Mouse (Mus musculus): ENCODE results near the gene Iars2. TPM values are rescaled to one million over a fixed set of nuclear protein-coding genes. Genes with fewer than 3 reads are reported as not detected.

The Iars2 gene
- polyA plus RNA-seq, 1 experiment from 2014 or later = 21.1 TPM

DNA sequence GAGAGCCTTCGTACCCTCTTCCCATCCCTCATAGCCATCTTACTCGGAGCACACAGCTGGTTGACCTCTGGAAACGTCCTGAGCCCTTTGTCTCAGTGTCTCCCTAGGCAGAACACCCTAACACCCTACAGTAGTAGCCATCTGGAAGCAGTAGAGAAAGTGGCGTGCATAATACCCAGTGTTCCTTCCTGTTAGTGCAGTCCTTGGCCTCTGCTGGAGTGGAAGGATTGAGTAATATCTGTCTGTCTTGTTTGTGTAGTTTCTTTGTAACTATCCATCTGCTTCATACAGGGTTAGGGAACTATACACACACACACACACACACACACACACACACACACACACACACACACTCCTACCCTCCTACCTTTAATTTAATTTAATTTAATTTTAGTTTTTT lies 60.5 kb downstream of the Iars2 start:
- no peaks in the 10 kb centered on the region for H3K27me3 ChIP-seq (ENCODE audit: insufficient read depth, poor library complexity, severe bottlenecking)
- DNase-seq (ENCODE audit: low spot score) = no peak
- no peak overlapping the region for H3K4me3 ChIP-seq
- H3K9me3 ChIP-seq = no peaks in the 10 kb centered on the region
- H3K36me3 ChIP-seq = peaks cover 80% of the 10 kb centered on the region
- no peak overlapping the region for H3K27ac ChIP-seq
- WGBS = 87% methylated on average over 4 of the region's 4 CpGs
- no peaks in the 10 kb centered on the region for H3K4me1 ChIP-seq (replicated peaks)

DNA sequence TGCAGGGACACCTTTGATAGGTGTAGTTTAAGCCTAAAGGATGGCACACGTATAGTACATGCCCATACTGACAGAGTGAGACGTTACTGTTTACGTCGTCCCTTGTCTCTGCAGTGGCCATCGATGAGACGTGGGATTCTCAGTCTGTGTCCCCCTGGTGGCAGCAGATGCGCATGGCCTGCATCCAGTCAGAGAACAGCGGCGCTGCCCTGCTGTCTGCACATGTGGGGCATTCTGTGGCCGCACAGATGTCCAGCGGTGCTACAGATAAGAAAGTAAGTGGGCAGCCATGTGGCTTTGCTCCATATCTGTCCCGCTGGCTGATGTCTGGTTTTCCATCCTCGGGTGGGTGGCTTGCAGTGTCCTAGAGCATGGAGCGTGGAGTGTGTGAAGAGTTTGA lies 66.6 kb downstream of the Iars2 start:
- Histone ChIP-seq H3K36me3 (peaks cover 82% of the 10 kb centered on the region), H3K4me1 (replicated peaks) (no peaks in the 10 kb centered on the region; the same call in 1 of the 2 replicates), H3K27ac (no peak overlapping the region), H3K27me3 (ENCODE audit: insufficient read depth, poor library complexity, severe bottlenecking) (no peaks in the 10 kb centered on the region), H3K9me3 (no peaks in the 10 kb centered on the region), H3K4me3 (no peak overlapping the region)
- WGBS = 56% methylated on average over 14 of the region's 14 CpGs
- DNase-seq (ENCODE audit: low spot score) = peak; percentile 29

DNA sequence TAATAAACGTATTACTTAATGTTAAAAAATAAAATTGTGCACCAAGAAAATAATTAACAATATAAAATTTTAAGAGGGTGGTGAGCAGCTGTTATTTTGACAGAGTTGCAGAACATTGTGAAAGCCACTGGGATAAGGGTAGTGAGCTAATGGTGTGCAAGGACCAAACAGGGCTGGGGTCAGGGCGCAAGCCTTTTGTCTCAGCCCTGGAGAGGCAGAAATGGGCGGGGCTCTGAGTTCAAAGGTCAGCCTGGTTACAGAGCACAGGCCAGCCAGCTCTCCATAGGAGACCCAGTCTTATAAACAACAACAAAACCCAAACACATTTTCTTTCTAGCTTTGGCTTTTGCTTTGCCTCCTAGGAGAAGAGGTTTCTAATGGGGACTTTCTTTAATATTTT lies 72.4 kb downstream of the Iars2 start:
- peak; percentile 82 for DNase-seq (ENCODE audit: low spot score)
- Histone ChIP-seq H3K4me1 (replicated peaks) (peaks cover 17% of the 10 kb centered on the region), H3K4me3 (no peak overlapping the region), H3K36me3 (peaks cover 68% of the 10 kb centered on the region), H3K27me3 (ENCODE audit: insufficient read depth, poor library complexity, severe bottlenecking) (no peaks in the 10 kb centered on the region), H3K27ac (no peak overlapping the region), H3K9me3 (no peaks in the 10 kb centered on the region)
- 23% methylated on average over 3 of the region's 3 CpGs for WGBS

DNA sequence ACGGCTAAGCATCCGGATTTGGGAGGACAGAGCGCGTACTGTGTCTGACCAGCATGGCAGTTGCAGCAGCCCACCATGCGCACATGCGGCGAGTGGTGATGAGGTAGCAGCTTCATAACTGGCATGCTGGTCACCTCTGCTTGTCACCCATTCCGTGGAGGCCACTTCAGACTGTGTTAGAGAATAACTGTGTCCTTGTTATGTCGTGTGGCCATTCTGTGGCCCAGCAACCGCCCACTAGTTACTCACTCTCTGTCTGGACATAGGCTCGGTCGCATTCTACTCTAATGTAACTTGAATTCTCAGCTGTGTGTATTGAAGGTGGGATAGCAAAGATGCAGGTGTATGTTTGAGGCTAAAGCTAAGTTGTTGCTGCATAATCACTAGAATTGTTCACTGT lies 73.9 kb downstream of the Iars2 start:
- H3K27ac ChIP-seq = no peak overlapping the region
- peaks cover 68% of the 10 kb centered on the region for H3K36me3 ChIP-seq
- 92% methylated on average over 12 of the region's 12 CpGs for WGBS
- H3K9me3 ChIP-seq = no peaks in the 10 kb centered on the region
- no peak for DNase-seq (ENCODE audit: low spot score)
- no peak overlapping the region for H3K4me3 ChIP-seq
- peaks cover 17% of the 10 kb centered on the region for H3K4me1 ChIP-seq (replicated peaks)
- no peaks in the 10 kb centered on the region for H3K27me3 ChIP-seq (ENCODE audit: insufficient read depth, poor library complexity, severe bottlenecking)

DNA sequence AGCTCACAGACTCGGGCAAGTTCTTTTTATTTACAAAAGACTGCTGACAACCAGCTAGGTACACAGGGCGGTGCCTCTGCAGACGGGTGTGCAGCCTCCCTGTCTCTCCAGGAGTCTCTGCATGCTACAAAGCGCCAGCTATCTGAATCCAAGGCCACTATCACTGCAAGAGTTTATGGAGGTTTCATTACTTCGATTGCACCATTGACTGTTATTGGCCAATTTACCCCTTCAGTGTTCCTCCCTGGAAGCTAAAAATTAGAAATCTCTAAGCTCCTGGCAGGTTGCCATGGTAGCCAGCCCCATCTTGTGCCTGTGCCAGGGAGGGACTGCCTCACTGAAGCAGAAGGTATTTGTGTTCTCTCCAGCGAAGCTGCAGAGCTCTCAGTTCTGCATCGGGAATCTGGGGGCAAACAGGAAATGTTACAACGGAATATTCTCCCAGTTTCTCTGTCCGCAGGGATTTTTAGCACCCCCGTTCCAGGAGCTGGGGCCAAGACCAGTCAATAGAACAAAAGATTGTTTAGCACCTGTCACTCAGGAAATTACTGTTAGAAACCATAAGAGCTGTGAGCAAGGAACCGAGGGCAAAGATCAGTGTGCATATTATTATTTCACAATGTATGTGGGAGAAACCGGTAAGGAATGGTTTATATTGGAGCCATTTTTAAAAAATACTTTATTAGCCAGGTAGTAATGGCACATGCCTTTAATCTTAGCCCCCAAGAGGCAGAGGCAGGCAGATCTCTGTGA lies 75.9 kb downstream of the Iars2 start:
- H3K9me3 ChIP-seq = no peaks in the 10 kb centered on the region
- no peak overlapping the region for H3K4me3 ChIP-seq
- no peaks in the 10 kb centered on the region for H3K27me3 ChIP-seq (ENCODE audit: insufficient read depth, poor library complexity, severe bottlenecking)
- H3K36me3 ChIP-seq = peaks cover 71% of the 10 kb centered on the region
- no peak for DNase-seq (ENCODE audit: low spot score)
- H3K4me1 ChIP-seq (replicated peaks) = peaks cover 17% of the 10 kb centered on the region
- H3K27ac ChIP-seq = no peak overlapping the region
- 79% methylated on average over 12 of the region's 12 CpGs for WGBS

DNA sequence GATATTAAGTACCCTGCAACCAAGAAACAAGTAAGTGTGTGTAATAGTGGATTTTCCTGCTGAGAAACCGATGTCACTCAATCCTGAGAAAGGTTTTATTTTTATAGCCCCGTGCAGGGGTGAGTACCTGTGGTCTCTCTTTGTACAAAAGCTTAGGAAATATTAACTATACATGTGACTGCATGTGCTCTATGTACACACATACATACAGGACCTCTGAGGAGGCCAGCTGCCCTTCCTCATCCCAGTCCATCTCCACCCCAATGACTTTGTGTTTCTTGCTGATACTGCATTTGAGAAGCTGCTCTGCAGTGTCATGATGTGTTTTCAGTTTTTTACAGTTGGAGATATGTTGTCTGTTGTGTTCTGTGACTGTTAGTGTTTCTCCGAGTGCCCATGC lies 76.8 kb downstream of the Iars2 start:
- Histone ChIP-seq H3K27me3 (ENCODE audit: insufficient read depth, poor library complexity, severe bottlenecking) (no peaks in the 10 kb centered on the region), H3K4me3 (no peak overlapping the region), H3K27ac (no peak overlapping the region), H3K36me3 (peaks cover 80% of the 10 kb centered on the region), H3K9me3 (no peaks in the 10 kb centered on the region), H3K4me1 (replicated peaks) (peaks cover 16% of the 10 kb centered on the region)
- WGBS = 95% methylated on average over 3 of the region's 3 CpGs
- DNase-seq (ENCODE audit: low spot score) = no peak

DNA sequence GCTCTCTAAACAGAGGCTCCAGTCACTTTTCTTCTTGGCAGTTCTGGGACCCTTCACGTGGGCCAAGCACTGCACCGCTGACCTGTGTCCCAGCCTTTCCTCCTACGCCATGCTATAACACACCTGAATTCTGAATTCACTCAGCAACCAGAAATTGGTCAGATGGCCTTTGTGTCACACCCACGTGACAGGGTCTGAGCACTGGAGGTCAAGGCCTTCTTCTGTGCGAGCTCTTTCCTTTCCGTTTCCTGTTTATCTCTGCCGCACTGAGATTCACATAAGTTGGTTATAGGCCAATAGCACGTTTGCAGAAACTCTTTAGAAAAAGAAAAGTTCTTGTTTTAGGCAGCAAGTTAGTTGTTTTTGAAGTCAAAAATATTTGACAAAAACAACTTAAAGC lies 80.5 kb downstream of the Iars2 start:
- Histone ChIP-seq H3K27ac (no peak overlapping the region), H3K9me3 (no peaks in the 10 kb centered on the region), H3K4me1 (replicated peaks) (no peaks in the 10 kb centered on the region; the same call in 1 of the 2 replicates), H3K36me3 (peaks cover 90% of the 10 kb centered on the region), H3K27me3 (ENCODE audit: insufficient read depth, poor library complexity, severe bottlenecking) (no peaks in the 10 kb centered on the region), H3K4me3 (no peak overlapping the region)
- DNase-seq (ENCODE audit: low spot score) = no peak
- WGBS = 91% methylated on average over 8 of the region's 8 CpGs

DNA sequence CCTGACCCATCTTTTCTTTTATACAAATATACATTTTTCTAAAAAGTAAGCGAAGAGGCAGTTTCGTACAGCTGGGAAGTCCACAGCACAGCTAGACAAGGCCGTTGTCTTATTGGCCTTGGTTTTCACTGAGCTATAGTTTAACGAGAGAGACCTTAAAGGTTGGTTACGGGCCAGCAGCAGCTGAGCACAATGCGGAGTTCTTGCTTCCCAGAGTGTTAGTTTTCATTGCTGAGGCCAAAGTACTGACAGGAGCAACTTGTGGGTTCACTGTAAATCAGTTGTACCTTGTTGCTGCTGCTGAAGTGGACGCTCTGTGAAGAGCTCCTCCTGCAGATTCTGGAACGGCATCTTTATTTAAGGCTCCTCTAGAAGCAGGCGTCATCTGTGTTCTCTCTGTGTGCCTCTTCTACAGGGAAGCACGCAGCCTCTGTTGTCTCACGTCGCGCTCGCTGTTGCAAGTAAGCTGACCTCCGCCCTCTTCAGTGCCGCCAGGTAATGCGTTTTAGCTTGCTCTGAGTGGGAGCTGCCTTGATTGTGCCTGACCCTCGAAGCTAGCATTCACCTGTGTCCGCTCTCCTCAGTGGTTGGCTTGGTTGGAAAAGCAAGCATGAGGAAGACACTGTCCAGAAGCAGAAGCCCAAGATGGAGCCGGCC lies 81.6 kb downstream of the Iars2 start:
- Histone ChIP-seq H3K27me3 (ENCODE audit: insufficient read depth, poor library complexity, severe bottlenecking) (no peaks in the 10 kb centered on the region), H3K36me3 (peaks cover 90% of the 10 kb centered on the region), H3K4me3 (no peak overlapping the region), H3K4me1 (replicated peaks) (no peaks in the 10 kb centered on the region), H3K27ac (no peak overlapping the region), H3K9me3 (no peaks in the 10 kb centered on the region)
- no peak for DNase-seq (ENCODE audit: low spot score)
- whole genome bisulfite sequencing = 91% methylated on average over 20 of the region's 20 CpGs

DNA sequence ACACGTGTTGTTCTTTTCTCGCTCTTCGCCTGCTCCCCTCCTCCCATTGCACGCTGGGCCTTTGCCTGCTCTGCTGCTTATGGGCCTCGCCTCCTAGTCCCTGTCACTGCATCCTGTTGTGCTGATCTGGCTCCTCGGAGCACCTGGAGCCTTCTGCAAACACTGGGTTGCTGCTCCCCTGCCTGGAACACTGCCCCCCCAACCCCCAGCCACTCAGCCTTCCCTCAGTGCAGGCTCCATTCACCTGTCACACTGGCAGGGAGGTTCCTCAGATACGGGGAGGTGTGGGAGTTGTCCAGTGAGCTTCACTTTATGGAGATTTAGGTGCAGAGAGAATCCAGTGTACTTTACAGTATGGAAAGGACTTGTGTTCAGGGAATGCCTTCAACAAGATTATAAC lies 83.7 kb downstream of the Iars2 start:
- 82% methylated on average over 7 of the region's 7 CpGs for WGBS
- H3K4me1 ChIP-seq (replicated peaks) = no peaks in the 10 kb centered on the region
- H3K4me3 ChIP-seq = no peak overlapping the region
- no peak overlapping the region for H3K27ac ChIP-seq
- H3K27me3 ChIP-seq (ENCODE audit: insufficient read depth, poor library complexity, severe bottlenecking) = no peaks in the 10 kb centered on the region
- no peaks in the 10 kb centered on the region for H3K9me3 ChIP-seq
- peaks cover 88% of the 10 kb centered on the region for H3K36me3 ChIP-seq
- no peak for DNase-seq (ENCODE audit: low spot score)

DNA sequence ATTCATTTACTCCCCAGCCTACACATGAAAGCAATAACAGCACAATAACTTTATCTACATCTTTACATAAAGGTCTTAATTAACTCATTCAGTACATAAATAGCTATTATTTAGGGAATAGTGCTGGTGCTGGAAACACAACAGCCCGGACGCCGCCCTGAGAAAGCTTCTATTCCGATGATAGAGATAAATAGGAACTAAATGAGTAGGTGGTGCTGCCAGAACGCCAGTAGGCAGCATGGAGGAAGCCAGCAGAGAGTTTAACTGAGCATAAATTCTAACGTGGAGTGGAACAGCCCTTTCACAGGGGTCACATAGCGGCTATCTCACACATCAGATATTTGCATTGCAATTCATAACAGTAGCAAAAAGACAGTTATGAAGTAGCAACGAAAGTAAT lies 86.2 kb downstream of the Iars2 start:
- WGBS = 88% methylated on average over 8 of the region's 8 CpGs
- no peak for DNase-seq (ENCODE audit: low spot score)
- H3K27ac ChIP-seq = no peak overlapping the region
- no peaks in the 10 kb centered on the region for H3K9me3 ChIP-seq
- no peak overlapping the region for H3K4me3 ChIP-seq
- no peaks in the 10 kb centered on the region for H3K4me1 ChIP-seq (replicated peaks)
- H3K27me3 ChIP-seq (ENCODE audit: insufficient read depth, poor library complexity, severe bottlenecking) = no peaks in the 10 kb centered on the region
- H3K36me3 ChIP-seq = peaks cover 83% of the 10 kb centered on the region

DNA sequence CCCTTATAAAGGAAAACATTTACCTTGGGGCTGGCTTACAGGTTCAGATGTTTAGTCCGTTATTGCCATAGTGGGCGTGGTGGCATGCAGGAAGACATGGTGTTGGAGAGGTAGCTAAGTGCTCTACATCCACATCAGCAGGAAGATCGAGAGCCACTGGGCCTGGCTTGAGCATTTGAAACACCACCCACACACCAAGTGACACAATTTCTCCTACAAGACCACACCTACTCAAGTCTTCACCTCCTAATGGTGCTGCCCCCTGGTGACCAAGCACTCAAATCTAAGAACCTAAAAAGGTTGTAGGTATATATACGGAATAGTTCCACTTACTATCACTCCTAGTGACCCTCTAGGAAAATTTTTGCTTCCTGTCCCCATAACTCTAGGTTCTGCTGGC lies 92.7 kb downstream of the Iars2 start:
- H3K9me3 ChIP-seq = no peaks in the 10 kb centered on the region
- 86% methylated on average over 4 of the region's 4 CpGs for WGBS

DNA sequence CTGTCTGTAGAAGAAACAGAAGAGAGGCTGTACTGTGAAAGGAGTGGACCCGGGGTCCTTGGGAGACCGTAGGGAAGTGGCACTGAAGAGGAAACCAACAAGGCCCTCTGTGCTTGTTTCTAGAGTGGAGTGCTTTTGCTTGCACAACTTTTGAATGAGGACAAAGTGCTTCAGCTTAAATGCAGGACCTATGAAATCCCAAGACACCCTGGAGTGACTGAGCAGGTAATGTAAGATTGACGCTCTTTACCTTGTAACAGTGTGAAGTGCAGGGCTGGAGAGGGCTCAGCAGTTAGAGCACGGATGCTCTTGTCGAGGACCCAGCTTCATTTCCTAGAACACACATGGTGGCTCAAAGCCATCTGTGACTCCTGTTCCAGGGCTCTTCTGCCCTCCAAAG lies 93.4 kb downstream of the Iars2 start:
- no peak for DNase-seq (ENCODE audit: low spot score)
- Histone ChIP-seq H3K4me1 (replicated peaks) (no peaks in the 10 kb centered on the region), H3K27ac (no peak overlapping the region), H3K4me3 (no peak overlapping the region), H3K9me3 (no peaks in the 10 kb centered on the region), H3K36me3 (peaks cover 46% of the 10 kb centered on the region), H3K27me3 (ENCODE audit: insufficient read depth, poor library complexity, severe bottlenecking) (no peaks in the 10 kb centered on the region)
- 95% methylated on average over 5 of the region's 5 CpGs for WGBS

More for the DNA sequence above, 92.7 kb downstream of the Iars2 start:
- no peak overlapping the region for H3K4me3 ChIP-seq
- H3K4me1 ChIP-seq (replicated peaks) = no peaks in the 10 kb centered on the region
- peaks cover 52% of the 10 kb centered on the region for H3K36me3 ChIP-seq
- DNase-seq (ENCODE audit: low spot score) = no peak
- no peak overlapping the region for H3K27ac ChIP-seq
- no peaks in the 10 kb centered on the region for H3K27me3 ChIP-seq (ENCODE audit: insufficient read depth, poor library complexity, severe bottlenecking)
